ENCODE assay signal across 20 mouse cellular contexts in genomic region chr17:84045812-84046211, GRCm38 (mm10).
DNase-seq lines count a peak whose midpoint lies in the region; ATAC-seq and TF ChIP-seq lines count a peak whose summit lies in the region.
"Had no signal": no experiment of that assay in that cellular context is flagged by ENCODE, and none has a peak within 500 bp of the region (broad histone marks: within the 10 kb centered on the region; RNA-seq: fewer than 3 reads in every experiment).

No protein-coding gene starts in this region.

- H3K27ac ChIP-seq in intestine, embryonic 14.5 days (ENCODE audit: low read depth), result peak overlapping the region; percentile 28; the same call in 1 of the 2 replicates
- H3K27ac ChIP-seq in intestine, postnatal 0 days (ENCODE audit: low read depth, low read length), result no peak overlapping the region
- peak overlapping the region; percentile 78 for H3K27ac ChIP-seq in embryonic facial prominence, embryonic 10.5 days (replicated peaks)
- H3K27ac ChIP-seq in embryonic facial prominence, embryonic 15.5 days (replicated peaks), result peak overlapping the region; percentile 39; the same call in 1 of the 2 replicates
- H3K27ac ChIP-seq in limb, embryonic 15.5 days, result peak overlapping the region; percentile 28; the same call in 1 of the 2 replicates
- H3K27ac ChIP-seq: forebrain, embryonic 15.5 days had no signal

- no peak for TF ChIP-seq CTCF in intestine, postnatal 0 days (IDR thresholded peaks at IDR 0.05; ENCODE audit: low read depth)

- H3K36me3 ChIP-seq in intestine, embryonic 14.5 days (ENCODE audit: control insufficient read depth, insufficient read depth, low read length), result no peaks in the 10 kb centered on the region
- no peaks in the 10 kb centered on the region for H3K36me3 ChIP-seq in intestine, postnatal 0 days (ENCODE audit: control insufficient read depth, insufficient read depth)
- no peaks in the 10 kb centered on the region for H3K36me3 ChIP-seq in embryonic facial prominence, embryonic 10.5 days (replicated peaks)
- no peaks in the 10 kb centered on the region for H3K36me3 ChIP-seq in embryonic facial prominence, embryonic 15.5 days
- no peaks in the 10 kb centered on the region for H3K36me3 ChIP-seq in limb, embryonic 15.5 days
- H3K36me3 ChIP-seq: forebrain, embryonic 15.5 days; stomach, embryonic 15.5 days had no signal

- no peak for ATAC-seq in intestine, embryonic 14.5 days (replicated peaks; ENCODE audit: low FRiP score, low TSS enrichment, low read depth)
- no peak for ATAC-seq in intestine, postnatal 0 days
- ATAC-seq in embryonic facial prominence, embryonic 15.5 days (ENCODE audit: insufficient number of reproducible peaks, low FRiP score, low TSS enrichment, low read depth), result no peak
- no peak for ATAC-seq in limb, embryonic 15.5 days (ENCODE audit: insufficient number of reproducible peaks, low FRiP score, low TSS enrichment, low read depth)
- ATAC-seq: forebrain, embryonic 15.5 days; hindbrain, embryonic 16.5 days had no signal

- no peak overlapping the region for H3K4me2 ChIP-seq in intestine, embryonic 14.5 days (ENCODE audit: low read length)
- no peak overlapping the region for H3K4me2 ChIP-seq in intestine, postnatal 0 days (replicated peaks; ENCODE audit: low read depth)
- H3K4me2 ChIP-seq in embryonic facial prominence, embryonic 15.5 days (replicated peaks), result no peak overlapping the region
- no peak overlapping the region for H3K4me2 ChIP-seq in limb, embryonic 15.5 days
- H3K4me2 ChIP-seq: forebrain, embryonic 15.5 days; stomach, embryonic 15.5 days had no signal

- H3K4me3 ChIP-seq in intestine, embryonic 14.5 days (ENCODE audit: low read depth, low read length), result no peak overlapping the region
- H3K4me3 ChIP-seq in intestine, postnatal 0 days (ENCODE audit: low read depth, low read length), result no peak overlapping the region
- H3K4me3 ChIP-seq in embryonic facial prominence, embryonic 10.5 days, result no peak overlapping the region
- no peak overlapping the region for H3K4me3 ChIP-seq in embryonic facial prominence, embryonic 15.5 days (replicated peaks)
- no peak overlapping the region for H3K4me3 ChIP-seq in limb, embryonic 15.5 days
- H3K4me3 ChIP-seq: erythroblast, embryonic 14.5 days; forebrain, embryonic 15.5 days; myocyte; stomach, embryonic 15.5 days had no signal

- 100% methylated on average over 1 of the region's 1 CpGs for WGBS in intestine, embryonic 14.5 days
- WGBS in intestine, postnatal 0 days, result 85% methylated on average over 1 of the region's 1 CpGs
- 89% methylated on average over 1 of the region's 1 CpGs for WGBS in embryonic facial prominence, embryonic 10.5 days
- 86% methylated on average over 1 of the region's 1 CpGs for WGBS in embryonic facial prominence, embryonic 15.5 days
- 84% methylated on average over 1 of the region's 1 CpGs for WGBS in limb, embryonic 15.5 days

- H3K27me3 ChIP-seq in intestine, embryonic 14.5 days (replicated peaks; ENCODE audit: control insufficient read depth, insufficient read depth, low read length), result no peaks in the 10 kb centered on the region
- no peaks in the 10 kb centered on the region for H3K27me3 ChIP-seq in intestine, postnatal 0 days (replicated peaks; ENCODE audit: control insufficient read depth, insufficient read depth, low read length)
- H3K27me3 ChIP-seq in embryonic facial prominence, embryonic 10.5 days (replicated peaks; ENCODE audit: low read depth, poor library complexity, severe bottlenecking), result no peaks in the 10 kb centered on the region
- H3K27me3 ChIP-seq in embryonic facial prominence, embryonic 15.5 days, result no peaks in the 10 kb centered on the region
- H3K27me3 ChIP-seq in limb, embryonic 15.5 days, result no peaks in the 10 kb centered on the region
- H3K27me3 ChIP-seq: forebrain, embryonic 15.5 days; stomach, embryonic 15.5 days had no signal

- H3K9me3 ChIP-seq in intestine, embryonic 14.5 days (ENCODE audit: control insufficient read depth, low read length), result no peaks in the 10 kb centered on the region; the same call in 1 of the 2 replicates
- H3K9me3 ChIP-seq in intestine, postnatal 0 days (ENCODE audit: control insufficient read depth), result 0 out of 2 replicates have a peak, but pooled peaks cover 2% of the 10 kb centered on the region
- peaks cover 9% of the 10 kb centered on the region for H3K9me3 ChIP-seq in embryonic facial prominence, embryonic 10.5 days
- H3K9me3 ChIP-seq in embryonic facial prominence, embryonic 15.5 days (replicated peaks), result no peaks in the 10 kb centered on the region
- 0 out of 2 replicates have a peak, but pooled peaks cover 3% of the 10 kb centered on the region for H3K9me3 ChIP-seq in limb, embryonic 15.5 days
- H3K9me3 ChIP-seq: forebrain, embryonic 15.5 days; stomach, embryonic 15.5 days had no signal

- H3K4me1 ChIP-seq in intestine, embryonic 14.5 days (replicated peaks; ENCODE audit: control insufficient read depth, insufficient read depth, low read length), result peaks cover 28% of the 10 kb centered on the region
- H3K4me1 ChIP-seq in intestine, postnatal 0 days (replicated peaks; ENCODE audit: control insufficient read depth, insufficient read depth, low read length), result peaks cover 21% of the 10 kb centered on the region
- peaks cover 43% of the 10 kb centered on the region for H3K4me1 ChIP-seq in embryonic facial prominence, embryonic 10.5 days
- H3K4me1 ChIP-seq in embryonic facial prominence, embryonic 15.5 days, result peaks cover 30% of the 10 kb centered on the region
- peaks cover 34% of the 10 kb centered on the region for H3K4me1 ChIP-seq in limb, embryonic 15.5 days
- H3K4me1 ChIP-seq: forebrain, embryonic 15.5 days had no signal

- no peak for DNase-seq in intestine, embryonic 14.5 days (ENCODE audit: low spot score)
- DNase-seq in embryonic facial prominence, embryonic 10.5 days (ENCODE audit: low spot score), result no peak
- no peak for DNase-seq in ovary, adult 18-20 months (ENCODE audit: low spot score)
- DNase-seq in frontal cortex, postnatal 14 days (ENCODE audit: low spot score in 2 of 2), result no peak
- DNase-seq: adrenal gland, postnatal 10 days; cerebellum, adult 11 months; cerebellum, postnatal 10 days; kidney, adult 2 months; kidney, postnatal 36 days; layer of hippocampus, adult 9-11 months; lung, postnatal 10 days; midbrain, embryonic 14.5 days had no signal

- H3K9ac ChIP-seq in intestine, embryonic 14.5 days (ENCODE audit: low read length), result no peak overlapping the region
- no peak overlapping the region for H3K9ac ChIP-seq in intestine, postnatal 0 days (ENCODE audit: low read depth, low read length)
- no peak overlapping the region for H3K9ac ChIP-seq in embryonic facial prominence, embryonic 15.5 days
- H3K9ac ChIP-seq in limb, embryonic 15.5 days, result no peak overlapping the region
- H3K9ac ChIP-seq: forebrain, embryonic 15.5 days; stomach, embryonic 15.5 days had no signal
